Mouse (Mus musculus) myocyte (in vitro differentiated cells): ENCODE measurements around the gene Pik3r5.

ENCODE experiments used
- E2F4 ChIP-seq: IDR thresholded peaks from one replicate; pipeline ENCODE4 v1.6.1; 2011; ENCODE audit warnings: mild to moderate bottlenecking, control low read depth, moderate library complexity; ENCODE audit not compliant: insufficient read depth
- MAX ChIP-seq: IDR thresholded peaks from one replicate; pipeline ENCODE4 v1.6.1; 2011; ENCODE audit warnings: low read depth, mild to moderate bottlenecking, control low read depth
- MYOD1 ChIP-seq, 3 experiments: IDR thresholded peaks; one replicate each; pipeline ENCODE4 v1.6.1; 2011; ENCODE audit warnings: control low read depth in 2 of 3, low read depth in 2 of 3, mild to moderate bottlenecking in 2 of 3, moderate library complexity in 1 of 3; ENCODE audit not compliant: insufficient read length in 2 of 3, control insufficient read depth in 1 of 3
- POLR2A ChIP-seq: IDR thresholded peaks from one replicate; pipeline ENCODE4 v1.6.1; 2011; ENCODE audit warnings: low read depth, mild to moderate bottlenecking, control low read depth, moderate library complexity; ENCODE audit not compliant: insufficient read length
- POLR2AphosphoS2 ChIP-seq: IDR thresholded peaks from one replicate; pipeline ENCODE4 v1.6.1; 2011; ENCODE audit warnings: low read depth, control low read depth; ENCODE audit not compliant: insufficient read length
- TCF12 ChIP-seq: IDR thresholded peaks from one replicate; pipeline ENCODE4 v1.6.1; 2011; ENCODE audit warnings: mild to moderate bottlenecking, control low read depth; ENCODE audit not compliant: poor library complexity, insufficient read depth, severe bottlenecking
- USF1 ChIP-seq: IDR thresholded peaks from one replicate; pipeline ENCODE4 v1.6.1; 2011; ENCODE audit warnings: low read depth, mild to moderate bottlenecking, control low read depth, moderate library complexity

- TF ChIP-seq E2F4 (no peak), TCF12 (no peak), MAX (no peak), POLR2AphosphoS2 (no peak), POLR2A (no peak), MYOD1 (IDR thresholded peaks at IDR 0.05; ENCODE audit: control insufficient read depth in 1 of 3, insufficient read length in 2 of 3, low read depth in 2 of 3) (no peak), USF1 (no peak)
Measured at GRCm38 (mm10) chr11:68475676-68476075, 43.8 kb downstream of the Pik3r5 start.
